Comparison of ENCODE assay signal across 8 mouse cellular contexts in the genomic region with DNA sequence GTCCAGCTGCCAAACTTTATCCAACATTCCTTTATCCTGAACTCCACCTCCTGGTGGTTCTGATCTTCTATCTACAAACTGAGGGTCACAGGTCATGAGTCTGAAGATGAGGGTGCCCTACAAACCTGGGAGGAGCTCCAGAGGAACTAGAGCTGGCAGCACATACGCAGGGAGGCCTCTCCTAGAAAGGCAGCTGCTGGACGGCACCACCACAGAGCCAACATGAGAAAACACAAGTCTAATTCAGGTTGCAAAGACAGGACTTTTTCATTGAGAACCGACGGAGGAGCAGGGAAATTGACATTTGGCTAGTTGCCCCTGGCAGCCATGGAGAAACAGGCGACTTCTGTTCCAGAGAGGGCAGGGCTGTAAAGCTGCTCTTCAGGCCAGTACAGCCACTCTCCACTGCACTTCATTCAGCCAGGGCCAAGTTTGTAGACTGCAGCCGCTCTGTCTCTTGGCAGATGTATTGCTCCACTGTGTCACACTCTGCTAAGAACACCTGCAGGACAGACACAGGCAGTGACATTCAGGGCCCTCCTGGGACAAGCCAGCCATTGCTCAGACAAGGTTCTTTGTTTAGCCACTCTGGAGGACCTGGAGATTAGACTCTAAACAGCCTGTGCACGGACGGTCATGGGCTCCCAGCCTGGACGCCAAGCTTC. TPM values are rescaled to one million over a fixed set of nuclear protein-coding genes. Genes with fewer than 3 reads are reported as not detected.
DNase-seq lines count a peak whose midpoint lies in the region; ATAC-seq and TF ChIP-seq lines count a peak whose summit lies in the region.

No protein-coding gene starts in this region.

- peak overlapping the region; percentile 16; the same call in 1 of the 2 replicates for H3K27ac ChIP-seq in embryonic facial prominence, embryonic 13.5 days
- no peak overlapping the region for H3K27ac ChIP-seq in embryonic facial prominence, embryonic 10.5 days (replicated peaks)
- H3K27ac ChIP-seq in stomach, embryonic 16.5 days (ENCODE audit: low read length) = no peak overlapping the region
- H3K27ac ChIP-seq in stomach, postnatal 0 days (replicated peaks) = no peak overlapping the region

- no peaks in the 10 kb centered on the region for H3K27me3 ChIP-seq in embryonic facial prominence, embryonic 13.5 days
- H3K27me3 ChIP-seq in embryonic facial prominence, embryonic 10.5 days (replicated peaks; ENCODE audit: low read depth, poor library complexity, severe bottlenecking) = no peaks in the 10 kb centered on the region
- H3K27me3 ChIP-seq in stomach, embryonic 16.5 days (ENCODE audit: control insufficient read depth, insufficient read depth, low read length) = no peaks in the 10 kb centered on the region
- no peaks in the 10 kb centered on the region for H3K27me3 ChIP-seq in stomach, postnatal 0 days (ENCODE audit: control insufficient read depth, insufficient read depth, low read length)

- WGBS in embryonic facial prominence, embryonic 13.5 days = 89% methylated on average over 9 of the region's 9 CpGs
- 92% methylated on average over 9 of the region's 9 CpGs for WGBS in embryonic facial prominence, embryonic 10.5 days
- 83% methylated on average over 9 of the region's 9 CpGs for WGBS in stomach, embryonic 16.5 days
- WGBS in stomach, postnatal 0 days = 75% methylated on average over 9 of the region's 9 CpGs

- no peak for TF ChIP-seq CTCF in stomach, postnatal 0 days (IDR thresholded peaks at IDR 0.05; ENCODE audit: low read depth)

- H3K9me3 ChIP-seq in embryonic facial prominence, embryonic 13.5 days = 0 out of 2 replicates have a peak, but pooled peaks cover 3% of the 10 kb centered on the region
- H3K9me3 ChIP-seq in embryonic facial prominence, embryonic 10.5 days = peaks cover 12% of the 10 kb centered on the region
- H3K9me3 ChIP-seq in stomach, embryonic 16.5 days (replicated peaks; ENCODE audit: control insufficient read depth, low read length) = peaks cover 10% of the 10 kb centered on the region
- no peaks in the 10 kb centered on the region for H3K9me3 ChIP-seq in stomach, postnatal 0 days (ENCODE audit: control insufficient read depth, low read length)

- H3K9ac ChIP-seq in embryonic facial prominence, embryonic 13.5 days = no peak overlapping the region
- no peak overlapping the region for H3K9ac ChIP-seq in stomach, embryonic 16.5 days (ENCODE audit: low read length)
- H3K9ac ChIP-seq in stomach, postnatal 0 days (ENCODE audit: low read length) = no peak overlapping the region

- H3K4me2 ChIP-seq in embryonic facial prominence, embryonic 13.5 days = no peak overlapping the region
- H3K4me2 ChIP-seq in stomach, embryonic 16.5 days (ENCODE audit: low read depth, low read length) = no peak overlapping the region
- H3K4me2 ChIP-seq in stomach, postnatal 0 days (replicated peaks; ENCODE audit: low read depth) = no peak overlapping the region

- no peak for ATAC-seq in embryonic facial prominence, embryonic 13.5 days (ENCODE audit: insufficient number of reproducible peaks, insufficient read depth, low FRiP score, low TSS enrichment, low read depth)
- ATAC-seq in stomach, embryonic 16.5 days (ENCODE audit: insufficient read depth, low FRiP score) = peak; percentile 42; the same call in 1 of the 2 replicates
- ATAC-seq in stomach, postnatal 0 days (ENCODE audit: low FRiP score, low TSS enrichment) = no peak

- H3K4me3 ChIP-seq in embryonic facial prominence, embryonic 13.5 days = no peak overlapping the region
- no peak overlapping the region for H3K4me3 ChIP-seq in embryonic facial prominence, embryonic 10.5 days
- no peak overlapping the region for H3K4me3 ChIP-seq in stomach, embryonic 16.5 days (replicated peaks; ENCODE audit: low read length)
- H3K4me3 ChIP-seq in stomach, postnatal 0 days (ENCODE audit: low read depth, low read length) = no peak overlapping the region

- peaks cover 89% of the 10 kb centered on the region for H3K36me3 ChIP-seq in embryonic facial prominence, embryonic 13.5 days
- peaks cover 97% of the 10 kb centered on the region for H3K36me3 ChIP-seq in embryonic facial prominence, embryonic 10.5 days (replicated peaks)
- H3K36me3 ChIP-seq in stomach, embryonic 16.5 days (ENCODE audit: control insufficient read depth, insufficient read depth, low read length) = peaks cover 48% of the 10 kb centered on the region
- peaks cover 27% of the 10 kb centered on the region for H3K36me3 ChIP-seq in stomach, postnatal 0 days (ENCODE audit: control insufficient read depth, insufficient read depth, low read length)

- no peak for DNase-seq in embryonic facial prominence, embryonic 10.5 days (ENCODE audit: low spot score)
- no peak for DNase-seq in stomach, postnatal 0 days (ENCODE audit: low spot score)
- peak; percentile 24 to 49 for DNase-seq in layer of hippocampus, adult 18-20 months (ENCODE audit: low spot score in 2 of 2)
- DNase-seq in lung, postnatal 4 days = peak; percentile 8 to 52
- no peak for DNase-seq in yolk sac, embryonic 10.5 days (ENCODE audit: low spot score)
- no peak for DNase-seq in MN1 (ENCODE audit: low spot score)

- TF ChIP-seq EP300 in stomach, postnatal 0 days (optimal IDR thresholded peaks at IDR 0.05) = no peak

- H3K4me1 ChIP-seq in embryonic facial prominence, embryonic 13.5 days = no peaks in the 10 kb centered on the region
- no peaks in the 10 kb centered on the region for H3K4me1 ChIP-seq in embryonic facial prominence, embryonic 10.5 days
- H3K4me1 ChIP-seq in stomach, embryonic 16.5 days (ENCODE audit: control insufficient read depth, insufficient read depth, low read length) = no peaks in the 10 kb centered on the region
- no peaks in the 10 kb centered on the region for H3K4me1 ChIP-seq in stomach, postnatal 0 days (replicated peaks; ENCODE audit: control insufficient read depth, insufficient read depth)

RNA-seq across cellular contexts. Expression of a gene that starts 11.8 kb away (rescaled TPM):
- 233 and 253 TPM in 2 replicates for polyA plus RNA-seq in embryonic facial prominence, embryonic 13.5 days (2015; fragmentation: Nextera tagmentation; extraction: Ambion mirVana)
- polyA plus RNA-seq in embryonic facial prominence, embryonic 10.5 days (2016; fragmentation: Nextera tagmentation; extraction: Ambion mirVana) = 210 and 219 TPM in 2 replicates
- 184 and 197 TPM in 2 replicates for polyA plus RNA-seq in stomach, embryonic 16.5 days (2015; fragmentation: Nextera tagmentation; extraction: Ambion mirVana)
- polyA plus RNA-seq in stomach, postnatal 0 days (2015; fragmentation: Nextera tagmentation; extraction: Ambion mirVana) = 259 and 270 TPM in 2 replicates
- total RNA-seq in layer of hippocampus, adult 18-20 months (2021) = 100 to 1,000 TPM; 154 to 156 TPM

RNA-seq across cellular contexts. Expression of a gene that starts 11.9 kb away (rescaled TPM):
- polyA plus RNA-seq in embryonic facial prominence, embryonic 13.5 days (2015; fragmentation: Nextera tagmentation; extraction: Ambion mirVana) = 114 and 129 TPM in 2 replicates
- polyA plus RNA-seq in embryonic facial prominence, embryonic 10.5 days (2016; fragmentation: Nextera tagmentation; extraction: Ambion mirVana) = 91.0 and 93.4 TPM in 2 replicates
- 109 and 118 TPM in 2 replicates for polyA plus RNA-seq in stomach, embryonic 16.5 days (2015; fragmentation: Nextera tagmentation; extraction: Ambion mirVana)
- polyA plus RNA-seq in stomach, postnatal 0 days (2015; fragmentation: Nextera tagmentation; extraction: Ambion mirVana) = 121 and 125 TPM in 2 replicates
- total RNA-seq in layer of hippocampus, adult 18-20 months (2021) = 10 to 100 TPM; 85.7 to 87.2 TPM

RNA-seq across cellular contexts. Expression of a gene that starts 16.5 kb away (rescaled TPM):
- polyA plus RNA-seq in embryonic facial prominence, embryonic 13.5 days (2015; fragmentation: Nextera tagmentation; extraction: Ambion mirVana) = not detected in 2 replicates
- polyA plus RNA-seq in embryonic facial prominence, embryonic 10.5 days (2016; fragmentation: Nextera tagmentation; extraction: Ambion mirVana) = not detected in 2 replicates
- polyA plus RNA-seq in stomach, embryonic 16.5 days (2015; fragmentation: Nextera tagmentation; extraction: Ambion mirVana) = 36.1 and 40.3 TPM in 2 replicates
- polyA plus RNA-seq in stomach, postnatal 0 days (2015; fragmentation: Nextera tagmentation; extraction: Ambion mirVana) = 75.5 and 86.9 TPM in 2 replicates
- total RNA-seq in layer of hippocampus, adult 18-20 months (2021) = not detected

RNA-seq across cellular contexts. Expression of a gene that starts 34.4 kb away (rescaled TPM):
- polyA plus RNA-seq in embryonic facial prominence, embryonic 13.5 days (2015; fragmentation: Nextera tagmentation; extraction: Ambion mirVana) = 101 and 107 TPM in 2 replicates
- 101 and 103 TPM in 2 replicates for polyA plus RNA-seq in embryonic facial prominence, embryonic 10.5 days (2016; fragmentation: Nextera tagmentation; extraction: Ambion mirVana)
- 83.2 and 89.7 TPM in 2 replicates for polyA plus RNA-seq in stomach, embryonic 16.5 days (2015; fragmentation: Nextera tagmentation; extraction: Ambion mirVana)
- 27.9 and 28.5 TPM in 2 replicates for polyA plus RNA-seq in stomach, postnatal 0 days (2015; fragmentation: Nextera tagmentation; extraction: Ambion mirVana)
- 10 to 100 TPM; 65.6 to 68.7 TPM for total RNA-seq in layer of hippocampus, adult 18-20 months (2021)

Comparison
In these comparisons a context has a peak if more than half of its experiments do, and no peak if none do; other contexts are left out.
1. DNase-seq: peak in layer of hippocampus, adult 18-20 months (2 of 2) and lung, postnatal 4 days (2 of 2); none in embryonic facial prominence, embryonic 10.5 days (single experiment), stomach, postnatal 0 days (single experiment), yolk sac, embryonic 10.5 days (single experiment) and MN1 (single experiment).
2. RNA of a gene that starts 16.5 kb away (polyA plus RNA-seq): 75.5 to 86.9 TPM in stomach, postnatal 0 days and 36.1 to 40.3 TPM in stomach, embryonic 16.5 days; not detected in embryonic facial prominence, embryonic 13.5 days and not detected in embryonic facial prominence, embryonic 10.5 days; every median in the first group is over 10 times any median in the second.